ENCODE assay signal across 8 mouse cellular contexts in genomic region chr1:180763307-180763706, GRCm38 (mm10). TPM values are rescaled to one million over a fixed set of nuclear protein-coding genes. Genes with fewer than 3 reads are reported as not detected.
DNase-seq lines count a peak whose midpoint lies in the region; ATAC-seq and TF ChIP-seq lines count a peak whose summit lies in the region.

No protein-coding gene starts in this region.

- H3K4me2 ChIP-seq in kidney, postnatal 0 days (ENCODE audit: low read length) = peak overlapping the region; percentile 91
- H3K4me2 ChIP-seq in intestine, embryonic 15.5 days (replicated peaks) = peak overlapping the region; percentile 91
- H3K4me2 ChIP-seq in neural tube, embryonic 12.5 days (replicated peaks) = peak overlapping the region; percentile 82

- peak overlapping the region; percentile 39 for H3K4me3 ChIP-seq in kidney, postnatal 0 days (replicated peaks; ENCODE audit: low read depth, low read length)
- peak overlapping the region; percentile 37 for H3K4me3 ChIP-seq in intestine, embryonic 15.5 days (replicated peaks)
- H3K4me3 ChIP-seq in neural tube, embryonic 12.5 days = peak overlapping the region; percentile 37

- H3K9me3 ChIP-seq in kidney, postnatal 0 days (replicated peaks; ENCODE audit: low read length) = no peaks in the 10 kb centered on the region
- H3K9me3 ChIP-seq in intestine, embryonic 15.5 days = no peaks in the 10 kb centered on the region
- no peaks in the 10 kb centered on the region for H3K9me3 ChIP-seq in neural tube, embryonic 12.5 days

- 2% methylated on average over 14 of the region's 14 CpGs for WGBS in kidney, postnatal 0 days
- WGBS in intestine, embryonic 15.5 days = 13% methylated on average over 14 of the region's 14 CpGs
- WGBS in neural tube, embryonic 12.5 days = 9% methylated on average over 14 of the region's 14 CpGs

- no peak for DNase-seq in kidney, postnatal 0 days (ENCODE audit: low spot score)
- no peak for DNase-seq in kidney, postnatal 10 days
- DNase-seq in embryo, embryonic 9.5 days (ENCODE audit: extremely low spot score) = peak; percentile 43
- DNase-seq in adipocyte (ENCODE audit: low spot score) = no peak
- DNase-seq in right cerebral cortex, adult 2 months (ENCODE audit: low spot score in 2 of 2) = no peak
- no peak for DNase-seq in lung, postnatal 10 days

- peak overlapping the region; percentile 2; the same call in 1 of the 2 replicates for H3K9ac ChIP-seq in kidney, postnatal 0 days (ENCODE audit: low read depth, low read length)
- H3K9ac ChIP-seq in intestine, embryonic 15.5 days = peak overlapping the region; percentile 47
- peak overlapping the region; percentile 50 for H3K9ac ChIP-seq in neural tube, embryonic 12.5 days

- no peak for TF ChIP-seq CTCF in kidney, postnatal 0 days (IDR thresholded peaks at IDR 0.05; ENCODE audit: low read depth)

- H3K36me3 ChIP-seq in kidney, postnatal 0 days (ENCODE audit: insufficient read depth, low read length) = no peaks in the 10 kb centered on the region
- no peaks in the 10 kb centered on the region for H3K36me3 ChIP-seq in intestine, embryonic 15.5 days
- no peaks in the 10 kb centered on the region for H3K36me3 ChIP-seq in neural tube, embryonic 12.5 days

- no peak overlapping the region for H3K27ac ChIP-seq in kidney, postnatal 0 days
- H3K27ac ChIP-seq in intestine, embryonic 15.5 days = no peak overlapping the region
- H3K27ac ChIP-seq in neural tube, embryonic 12.5 days = no peak overlapping the region

- no peaks in the 10 kb centered on the region for H3K27me3 ChIP-seq in kidney, postnatal 0 days (ENCODE audit: insufficient read depth, low read length)
- no peaks in the 10 kb centered on the region for H3K27me3 ChIP-seq in intestine, embryonic 15.5 days (replicated peaks)
- H3K27me3 ChIP-seq in neural tube, embryonic 12.5 days (replicated peaks) = no peaks in the 10 kb centered on the region

- H3K4me1 ChIP-seq in kidney, postnatal 0 days (replicated peaks; ENCODE audit: insufficient read depth, low read length) = peaks cover 8% of the 10 kb centered on the region; the same call in 1 of the 2 replicates
- peaks cover 19% of the 10 kb centered on the region; the same call in 1 of the 2 replicates for H3K4me1 ChIP-seq in intestine, embryonic 15.5 days (replicated peaks)
- H3K4me1 ChIP-seq in neural tube, embryonic 12.5 days = peaks cover 18% of the 10 kb centered on the region

- 0 out of 2 replicates have a peak, but pooled peaks have one; percentile 12 for ATAC-seq in kidney, postnatal 0 days (replicated peaks; ENCODE audit: low FRiP score, low read depth)
- ATAC-seq in intestine, embryonic 15.5 days = no peak
- ATAC-seq in neural tube, embryonic 12.5 days (ENCODE audit: low FRiP score, low read depth) = peak; percentile 35

RNA-seq across cellular contexts. Expression of gene Acbd3, which starts 37.5 kb away (rescaled TPM):
- 18.5 and 19.6 TPM in 2 replicates for polyA plus RNA-seq in kidney, postnatal 0 days (2015; fragmentation: Nextera tagmentation; extraction: Ambion mirVana)
- polyA plus RNA-seq in intestine, embryonic 15.5 days (2015; fragmentation: Nextera tagmentation; extraction: Ambion mirVana) = 18.8 and 20.0 TPM in 2 replicates
- polyA plus RNA-seq in neural tube, embryonic 12.5 days (2016; fragmentation: Nextera tagmentation; extraction: Ambion mirVana) = 27.9 and 31.0 TPM in 2 replicates

RNA-seq across cellular contexts. Expression of gene H3f3a, which starts 50.4 kb away (rescaled TPM):
- 2,528 and 2,557 TPM in 2 replicates for polyA plus RNA-seq in kidney, postnatal 0 days (2015; fragmentation: Nextera tagmentation; extraction: Ambion mirVana)
- polyA plus RNA-seq in intestine, embryonic 15.5 days (2015; fragmentation: Nextera tagmentation; extraction: Ambion mirVana) = 1,771 and 1,977 TPM in 2 replicates
- 3,506 and 3,654 TPM in 2 replicates for polyA plus RNA-seq in neural tube, embryonic 12.5 days (2016; fragmentation: Nextera tagmentation; extraction: Ambion mirVana)
